Mouse (Mus musculus): ENCODE results near the gene Thsd7a. TPM values are rescaled to one million over a fixed set of nuclear protein-coding genes. Genes with fewer than 3 reads are reported as not detected.

Gene Thsd7a
- polyA plus RNA-seq, 1 experiment from 2014 or later: 1.2 TPM

DNA sequence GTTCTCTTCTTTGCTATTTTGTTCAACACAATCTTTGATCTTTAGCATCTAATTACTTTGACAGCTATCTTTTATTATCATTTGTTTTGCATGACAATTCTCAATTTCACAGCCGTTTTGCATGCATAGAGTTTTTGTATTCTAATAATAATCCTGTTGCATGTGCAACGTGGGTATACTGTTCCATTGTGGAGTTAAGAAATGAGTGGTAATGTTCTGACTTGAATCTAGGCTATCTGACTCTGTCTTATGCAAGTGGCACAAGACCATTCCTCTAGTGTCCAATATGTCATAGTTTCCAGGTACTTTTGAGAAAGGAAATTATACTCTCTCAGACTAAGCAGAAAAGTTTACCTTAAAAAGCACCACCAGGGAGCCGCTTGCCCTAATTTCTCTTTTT is 206.7 kb downstream of the Thsd7a start:
- H3K27ac ChIP-seq: no peak overlapping the region
- no peaks in the 10 kb centered on the region for H3K27me3 ChIP-seq (ENCODE audit: low read depth, poor library complexity, severe bottlenecking)
- H3K4me1 ChIP-seq: peaks cover 3% of the 10 kb centered on the region; the same call in 1 of the 2 replicates
- 82% methylated on average over 3 of the region's 3 CpGs for WGBS
- no peak for DNase-seq (ENCODE audit: low spot score)
- H3K9me3 ChIP-seq (replicated peaks): no peaks in the 10 kb centered on the region
- H3K36me3 ChIP-seq: no peaks in the 10 kb centered on the region
- H3K4me3 ChIP-seq: no peak overlapping the region

- H3K4me1 ChIP-seq: no peaks in the 10 kb centered on the region
- no peaks in the 10 kb centered on the region for H3K9me3 ChIP-seq (replicated peaks)
- H3K27me3 ChIP-seq (ENCODE audit: low read depth, poor library complexity, severe bottlenecking): no peaks in the 10 kb centered on the region
- no peak overlapping the region for H3K27ac ChIP-seq
- no peak overlapping the region for H3K4me3 ChIP-seq
- DNase-seq (ENCODE audit: low spot score): no peak
- no peaks in the 10 kb centered on the region for H3K36me3 ChIP-seq
These were observed 230.1 kb downstream of the Thsd7a start for GRCm38 (mm10) chr6:12519121-12519520.

DNA sequence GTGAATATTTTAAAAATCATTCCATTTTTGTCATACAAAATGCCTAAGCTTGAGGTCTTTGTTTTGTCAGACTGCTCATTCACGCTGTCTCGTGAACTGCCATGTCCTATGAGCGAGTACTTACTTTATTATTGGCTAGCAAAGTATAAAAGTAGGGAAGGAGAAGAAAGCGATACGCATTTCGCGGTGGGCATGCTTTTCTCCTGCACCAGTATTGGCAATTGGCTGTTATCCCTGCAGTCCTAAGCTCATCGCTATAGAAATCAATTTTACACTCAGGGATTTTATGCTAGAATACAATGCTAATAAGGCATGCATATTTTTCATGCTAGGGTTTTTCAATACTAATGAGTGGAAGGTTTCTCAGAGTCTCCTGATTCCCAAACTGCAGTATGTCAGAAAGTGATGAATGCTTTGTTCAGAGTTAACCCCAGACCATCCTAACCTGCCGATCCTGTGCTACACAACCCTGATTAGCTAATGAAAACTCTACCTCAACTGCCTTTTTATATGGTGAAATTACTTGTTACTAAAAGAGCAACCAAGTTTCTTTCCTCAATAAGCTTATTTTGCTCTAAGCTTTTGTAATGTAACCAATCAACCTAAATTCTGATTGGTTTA is 230.8 kb downstream of the Thsd7a start:
- 90% methylated on average over 9 of the region's 9 CpGs for WGBS
- H3K27me3 ChIP-seq (ENCODE audit: low read depth, poor library complexity, severe bottlenecking): no peaks in the 10 kb centered on the region
- H3K9me3 ChIP-seq (replicated peaks): no peaks in the 10 kb centered on the region
- no peak overlapping the region for H3K4me3 ChIP-seq
- H3K36me3 ChIP-seq: no peaks in the 10 kb centered on the region
- no peak for DNase-seq (ENCODE audit: low spot score)
- no peak overlapping the region for H3K27ac ChIP-seq
- no peaks in the 10 kb centered on the region for H3K4me1 ChIP-seq

GRCm38 (mm10) chr6:12517726-12518125 is 231.5 kb downstream of the Thsd7a start:
- Histone ChIP-seq H3K27ac (no peak overlapping the region), H3K4me3 (no peak overlapping the region), H3K4me1 (no peaks in the 10 kb centered on the region), H3K36me3 (no peaks in the 10 kb centered on the region), H3K9me3 (replicated peaks) (no peaks in the 10 kb centered on the region), H3K27me3 (ENCODE audit: low read depth, poor library complexity, severe bottlenecking) (no peaks in the 10 kb centered on the region)
- no peak for DNase-seq (ENCODE audit: low spot score)

GRCm38 (mm10) chr6:12506877-12507276 is 242.3 kb downstream of the Thsd7a start:
- H3K9me3 ChIP-seq (replicated peaks): no peaks in the 10 kb centered on the region
- H3K27me3 ChIP-seq (ENCODE audit: low read depth, poor library complexity, severe bottlenecking): no peaks in the 10 kb centered on the region
- no peak for DNase-seq (ENCODE audit: low spot score)
- H3K4me3 ChIP-seq: no peak overlapping the region
- no peaks in the 10 kb centered on the region for H3K4me1 ChIP-seq
- no peaks in the 10 kb centered on the region for H3K36me3 ChIP-seq
- H3K27ac ChIP-seq: no peak overlapping the region
- 85% methylated on average over 2 of the region's 2 CpGs for WGBS

GRCm38 (mm10) chr6:12503867-12504266 is 245.3 kb downstream of the Thsd7a start:
- no peaks in the 10 kb centered on the region for H3K27me3 ChIP-seq (ENCODE audit: low read depth, poor library complexity, severe bottlenecking)
- no peaks in the 10 kb centered on the region for H3K9me3 ChIP-seq (replicated peaks)
- H3K4me1 ChIP-seq: no peaks in the 10 kb centered on the region
- no peak for DNase-seq (ENCODE audit: low spot score)
- 93% methylated on average over 7 of the region's 7 CpGs for WGBS
- no peaks in the 10 kb centered on the region for H3K36me3 ChIP-seq
- no peak overlapping the region for H3K4me3 ChIP-seq
- H3K27ac ChIP-seq: no peak overlapping the region

GRCm38 (mm10) chr6:12500888-12501287 is 248.3 kb downstream of the Thsd7a start:
- H3K36me3 ChIP-seq: no peaks in the 10 kb centered on the region
- WGBS: 87% methylated on average over 7 of the region's 7 CpGs
- H3K4me3 ChIP-seq: no peak overlapping the region
- no peaks in the 10 kb centered on the region for H3K27me3 ChIP-seq (ENCODE audit: low read depth, poor library complexity, severe bottlenecking)
- no peaks in the 10 kb centered on the region for H3K4me1 ChIP-seq
- no peak for DNase-seq (ENCODE audit: low spot score)
- H3K27ac ChIP-seq: no peak overlapping the region
- no peaks in the 10 kb centered on the region for H3K9me3 ChIP-seq (replicated peaks)

DNA sequence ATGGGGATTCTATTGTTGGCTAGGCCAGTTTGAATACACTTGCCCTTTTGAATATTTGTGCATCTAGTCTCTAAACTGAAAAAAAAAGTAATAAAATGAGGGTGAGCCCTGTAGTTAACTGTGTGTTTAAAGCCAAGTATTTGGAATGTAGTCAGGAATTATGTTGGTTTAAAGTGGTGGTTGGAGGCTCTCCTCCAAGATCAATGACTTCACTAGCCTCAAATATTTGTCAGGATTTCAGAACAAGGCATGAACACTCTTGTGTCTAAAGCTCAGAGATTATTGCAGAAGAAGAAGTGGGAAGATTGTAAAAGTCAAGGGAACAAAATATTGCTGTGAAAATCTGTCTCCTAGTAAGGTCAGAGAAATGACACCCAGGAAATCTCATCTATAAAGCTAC is 249.3 kb downstream of the Thsd7a start:
- no peak for DNase-seq (ENCODE audit: low spot score)
- no peaks in the 10 kb centered on the region for H3K27me3 ChIP-seq (ENCODE audit: low read depth, poor library complexity, severe bottlenecking)

GRCm38 (mm10) chr6:12493571-12493970 is 255.6 kb downstream of the Thsd7a start:
- Histone ChIP-seq H3K36me3 (no peaks in the 10 kb centered on the region), H3K9me3 (replicated peaks) (no peaks in the 10 kb centered on the region), H3K27me3 (ENCODE audit: low read depth, poor library complexity, severe bottlenecking) (no peaks in the 10 kb centered on the region), H3K4me1 (no peaks in the 10 kb centered on the region), H3K27ac (no peak overlapping the region), H3K4me3 (no peak overlapping the region)
- 88% methylated on average over 1 of the region's 1 CpGs for WGBS
- no peak for DNase-seq (ENCODE audit: low spot score)

More for the DNA sequence above, 249.3 kb downstream of the Thsd7a start:
- H3K27ac ChIP-seq: no peak overlapping the region
- no peaks in the 10 kb centered on the region for H3K9me3 ChIP-seq (replicated peaks)
- H3K36me3 ChIP-seq: no peaks in the 10 kb centered on the region
- no peaks in the 10 kb centered on the region for H3K4me1 ChIP-seq
- H3K4me3 ChIP-seq: no peak overlapping the region

DNA sequence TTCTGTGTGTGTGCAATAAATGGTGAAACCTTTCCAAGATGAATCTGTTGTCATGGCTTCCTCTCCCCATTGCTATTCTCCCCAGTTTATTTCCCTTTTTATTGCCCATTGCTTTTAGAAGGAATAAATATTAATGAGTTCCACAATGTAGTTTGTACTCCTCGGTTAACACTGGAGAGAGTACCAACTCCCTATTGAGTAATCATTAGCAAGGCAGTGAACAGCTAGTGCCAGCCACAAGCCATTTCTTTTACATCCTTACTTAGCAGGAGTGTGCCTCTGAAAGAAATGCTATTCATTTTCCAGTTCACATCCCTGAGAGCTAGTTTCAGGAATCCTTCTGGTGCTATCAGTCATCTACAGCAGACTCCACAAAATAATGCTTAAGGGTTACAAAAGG is 260.3 kb downstream of the Thsd7a start:
- WGBS: 80% methylated on average over 1 of the region's 1 CpGs
- Histone ChIP-seq H3K4me3 (no peak overlapping the region), H3K9me3 (replicated peaks) (no peaks in the 10 kb centered on the region), H3K36me3 (no peaks in the 10 kb centered on the region), H3K27me3 (ENCODE audit: low read depth, poor library complexity, severe bottlenecking) (no peaks in the 10 kb centered on the region), H3K4me1 (no peaks in the 10 kb centered on the region), H3K27ac (no peak overlapping the region)
- DNase-seq (ENCODE audit: low spot score): no peak

GRCm38 (mm10) chr6:12481527-12482163 is 267.6 kb downstream of the Thsd7a start:
- no peak overlapping the region for H3K4me3 ChIP-seq
- H3K36me3 ChIP-seq: no peaks in the 10 kb centered on the region
- WGBS: 92% methylated on average over 5 of the region's 5 CpGs
- H3K9me3 ChIP-seq (replicated peaks): no peaks in the 10 kb centered on the region
- no peaks in the 10 kb centered on the region for H3K4me1 ChIP-seq
- no peak overlapping the region for H3K27ac ChIP-seq
- H3K27me3 ChIP-seq (ENCODE audit: low read depth, poor library complexity, severe bottlenecking): no peaks in the 10 kb centered on the region
- no peak for DNase-seq (ENCODE audit: low spot score)

GRCm38 (mm10) chr6:12478359-12478758 is 270.9 kb downstream of the Thsd7a start:
- WGBS: 90% methylated on average over 1 of the region's 1 CpGs
- H3K9me3 ChIP-seq (replicated peaks): no peaks in the 10 kb centered on the region
- no peaks in the 10 kb centered on the region for H3K4me1 ChIP-seq
- no peak overlapping the region for H3K4me3 ChIP-seq
- no peaks in the 10 kb centered on the region for H3K36me3 ChIP-seq
- H3K27me3 ChIP-seq (ENCODE audit: low read depth, poor library complexity, severe bottlenecking): no peaks in the 10 kb centered on the region
- no peak overlapping the region for H3K27ac ChIP-seq
- DNase-seq (ENCODE audit: low spot score): no peak

- no peaks in the 10 kb centered on the region for H3K36me3 ChIP-seq
- no peak overlapping the region for H3K4me3 ChIP-seq
- no peaks in the 10 kb centered on the region for H3K27me3 ChIP-seq (ENCODE audit: low read depth, poor library complexity, severe bottlenecking)
- no peaks in the 10 kb centered on the region for H3K9me3 ChIP-seq (replicated peaks)
- no peak for DNase-seq (ENCODE audit: low spot score)
- H3K27ac ChIP-seq: no peak overlapping the region
- 91% methylated on average over 2 of the region's 2 CpGs for WGBS
- no peaks in the 10 kb centered on the region for H3K4me1 ChIP-seq
These were observed 278.3 kb downstream of the Thsd7a start for GRCm38 (mm10) chr6:12470935-12471334.

Data from limb, embryonic 10.5 days (tissue).